In genomic region chr14:16144299-16144698, GRCm38 (mm10) we compare ENCODE assay signal across 18 mouse cellular contexts.
DNase-seq lines count a peak whose midpoint lies in the region; ATAC-seq lines count a peak whose summit lies in the region.
"Had no signal": no experiment of that assay in that cellular context is flagged by ENCODE, and none has a peak within 500 bp of the region (broad histone marks: within the 10 kb centered on the region; RNA-seq: fewer than 3 reads in every experiment).

No protein-coding gene starts in this region.

- ATAC-seq in megakaryocyte, adult 5-6 weeks (ENCODE audit: poor library complexity, severe bottlenecking): no peak
- ATAC-seq: activated CD4-positive, CD25-positive, alpha-beta regulatory T cell, adult 4 months; forebrain, embryonic 14.5 days; forebrain, embryonic 16.5 days; Patski had no signal

- peak; percentile 79 for DNase-seq in ES-CJ7 (ENCODE audit: low read depth, low spot score)
- peak; percentile 88 for DNase-seq in R1 (ENCODE audit: low read depth, low spot score)
- DNase-seq in urinary bladder, postnatal 4 days (ENCODE audit: low spot score in 2 of 2): no peak
- DNase-seq in layer of hippocampus, adult 9-10 months (ENCODE audit: low spot score): no peak
- DNase-seq: adrenal gland, postnatal 10 days; adrenal gland, postnatal 25 days; cerebellum, adult 11 months; cerebellum, adult 18-20 months; cerebellum, adult 8-10 months; cerebellum, adult 9-11 months; cerebellum, postnatal 14 days; cerebellum, postnatal 36 days; embryo, embryonic 11 days had no signal

Comparison
In these comparisons a context has a peak if more than half of its experiments do, and no peak if none do; other contexts are left out.
1. DNase-seq: peak in ES-CJ7 (single experiment) and R1 (single experiment); none in urinary bladder, postnatal 4 days (0 of 2) and layer of hippocampus, adult 9-10 months (single experiment).